Mouse (Mus musculus) olfactory bulb, adult 2 months (tissue): Measurements from ENCODE around the gene Cfap20.

Experiments
- CTCF ChIP-seq: fragments of 200-500 bp; IDR thresholded peaks from 2 replicates; pipeline ENCODE4 v1.5.1; 2012; ENCODE audit warnings: low read depth, mild to moderate bottlenecking, low read length, moderate library complexity; ENCODE audit not compliant: insufficient read depth
- POLR2A ChIP-seq: fragments of 200-500 bp; IDR thresholded peaks from 2 replicates; pipeline ENCODE4 v1.6.1; 2012; ENCODE audit warnings: mild to moderate bottlenecking, low read depth, low read length, moderate library complexity; ENCODE audit not compliant: insufficient read depth

DNA sequence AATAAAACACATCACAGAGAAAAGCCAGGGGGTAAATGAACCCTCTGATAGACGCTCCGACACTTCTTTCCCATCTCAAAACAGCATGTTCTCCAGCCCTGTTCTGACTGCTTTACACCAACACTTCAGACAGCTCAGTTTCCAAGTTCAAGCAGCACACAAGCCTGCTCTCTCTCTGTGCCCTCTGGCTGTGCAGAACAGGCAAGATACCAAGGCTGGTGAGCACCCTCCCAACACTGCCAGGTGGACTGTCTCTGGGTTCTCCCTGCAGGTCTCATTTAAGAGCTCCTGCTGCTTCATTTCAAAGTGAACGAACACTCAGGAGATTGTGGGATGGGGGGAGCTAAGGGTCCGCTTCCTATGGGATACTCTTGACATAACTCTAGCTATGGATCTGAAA lies 1.5 kb downstream of the Cfap20 start:
- TF ChIP-seq CTCF (no peak), POLR2A (no peak)
